ENCODE assay signal across 15 mouse cellular contexts in genomic region chr2:28740159-28740558, GRCm38 (mm10).
"Had no signal": no experiment of that assay in that cellular context is flagged by ENCODE, and none has a peak within 500 bp of the region (broad histone marks: within the 10 kb centered on the region; RNA-seq: fewer than 3 reads in every experiment).

No protein-coding gene starts in this region.

- H3K4me3 ChIP-seq: liver, embryonic 12.5 days; lung, embryonic 15.5 days; megakaryocyte, embryonic 14.5 days; midbrain, embryonic 13.5 days; midbrain, embryonic 15.5 days; neural tube, embryonic 12.5 days had no signal

- H3K27me3 ChIP-seq: lung, embryonic 15.5 days; midbrain, embryonic 13.5 days; midbrain, embryonic 15.5 days had no signal

- H3K4me1 ChIP-seq: liver, embryonic 12.5 days; lung, embryonic 15.5 days; megakaryocyte, embryonic 14.5 days; neural tube, embryonic 12.5 days had no signal

- DNase-seq: lung, adult 18-20 months; lung, postnatal 14 days; lung, postnatal 36 days; right cerebral cortex, postnatal 14 days; thymus, adult 18-20 months; thymus, postnatal 14 days; thymus, postnatal 36 days had no signal

- H3K27ac ChIP-seq: liver, embryonic 12.5 days; liver, embryonic 14.5 days; lung, embryonic 15.5 days; macrophage; midbrain, embryonic 15.5 days; neural tube, embryonic 12.5 days had no signal

- H3K9me3 ChIP-seq: liver, embryonic 12.5 days; lung, embryonic 15.5 days; megakaryocyte, embryonic 14.5 days; midbrain, embryonic 13.5 days; midbrain, embryonic 15.5 days; neural tube, embryonic 12.5 days had no signal

- H3K36me3 ChIP-seq: liver, embryonic 12.5 days; lung, embryonic 15.5 days; midbrain, embryonic 13.5 days; midbrain, embryonic 15.5 days; neural tube, embryonic 12.5 days had no signal
